Mouse (Mus musculus): ENCODE measurements around the gene Cflar.
"Not testable (repeated sequence)": the region's sequence is repeated elsewhere in the genome, so short reads cannot be mapped to it uniquely, and the experiment has no call there.

The Cflar gene

GRCm38 (mm10) chr1:58786276-58786675 is 75.0 kb downstream of the Cflar start:
- no peak for DNase-seq

DNA sequence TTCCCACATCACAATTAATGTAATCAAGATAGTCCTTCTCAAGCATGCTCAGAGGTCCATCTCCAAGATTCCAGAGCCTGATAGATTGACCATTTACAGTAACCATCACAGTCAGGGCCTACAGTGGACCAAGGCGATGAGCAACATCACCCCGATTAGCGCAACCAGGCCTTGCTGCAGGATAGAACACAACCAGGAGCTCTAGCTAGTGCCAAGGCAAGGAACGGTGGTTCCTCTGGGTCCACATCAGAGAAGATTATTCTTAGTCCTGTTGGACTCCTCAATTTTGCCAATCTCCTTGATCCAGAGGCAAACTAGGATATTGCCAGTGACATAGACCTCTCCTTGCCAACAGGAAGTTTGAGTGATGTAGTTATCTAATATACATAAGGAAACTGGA is 77.1 kb downstream of the Cflar start:
- no peak for DNase-seq

DNA sequence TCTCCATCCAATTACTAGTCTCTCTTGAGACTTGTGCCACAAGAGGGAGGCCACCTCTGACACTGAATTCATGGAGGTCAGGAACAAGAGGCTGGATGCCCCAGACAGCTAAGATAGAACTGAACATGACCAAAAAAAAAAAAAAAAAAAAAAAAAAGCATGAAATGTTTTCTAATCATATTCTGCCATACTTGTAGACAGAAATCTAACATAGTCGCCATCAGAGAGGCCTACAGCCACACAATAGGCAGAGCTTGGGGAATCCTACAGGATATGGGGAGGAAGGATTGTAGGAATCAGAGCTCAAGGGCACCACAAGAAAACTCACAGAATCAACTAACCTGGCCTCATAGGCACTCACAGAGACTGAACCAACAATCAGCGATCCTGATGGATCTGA is 83.4 kb downstream of the Cflar start:
- no peak for DNase-seq

- DNase-seq: peak; percentile 65
Measured at GRCm38 (mm10) chr1:58795291-58796058, 84.2 kb downstream of the Cflar start, which contains the start of gene Casp8. Gene Casp8, plus strand, starts transcription at chr1:58795374.

DNA sequence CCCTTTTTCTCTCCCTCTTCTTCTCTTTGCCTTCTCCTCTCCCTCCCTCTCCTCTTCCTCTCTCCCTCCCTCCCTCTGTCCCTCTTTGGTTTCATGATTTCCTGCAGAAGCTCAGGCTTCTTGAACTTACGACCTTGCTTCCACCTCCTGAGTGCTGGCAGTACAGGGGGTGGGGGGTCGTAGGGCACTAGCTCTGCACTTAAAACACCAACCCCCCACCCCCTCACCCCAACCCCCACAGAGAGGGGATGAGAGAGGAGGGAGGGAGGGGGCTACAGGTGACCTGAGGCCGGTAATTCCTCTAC is 84.7 kb downstream of the Cflar start:
- no peak for DNase-seq

DNA sequence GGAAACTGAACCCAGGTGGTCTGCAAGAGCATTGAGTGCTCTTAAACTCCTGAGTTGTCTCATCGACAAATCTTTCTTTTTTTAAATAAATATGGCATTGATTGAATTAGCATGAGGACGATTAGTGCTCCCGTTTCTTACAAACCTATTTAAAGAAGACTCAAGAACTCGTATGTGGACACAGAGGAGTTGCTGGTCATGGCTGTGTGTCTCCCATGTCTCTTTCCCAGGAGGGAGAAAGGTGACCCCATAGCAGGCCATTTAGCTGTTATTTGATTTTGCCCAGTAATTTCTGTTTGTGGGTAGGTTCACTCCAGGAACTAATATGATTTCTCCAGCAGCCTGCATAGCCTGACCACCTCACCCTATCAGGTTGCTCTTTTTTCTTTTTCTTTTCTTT is 85.5 kb downstream of the Cflar start:
- no peak for DNase-seq

GRCm38 (mm10) chr1:58797370-58797769 is 86.1 kb downstream of the Cflar start:
- no peak for DNase-seq

DNA sequence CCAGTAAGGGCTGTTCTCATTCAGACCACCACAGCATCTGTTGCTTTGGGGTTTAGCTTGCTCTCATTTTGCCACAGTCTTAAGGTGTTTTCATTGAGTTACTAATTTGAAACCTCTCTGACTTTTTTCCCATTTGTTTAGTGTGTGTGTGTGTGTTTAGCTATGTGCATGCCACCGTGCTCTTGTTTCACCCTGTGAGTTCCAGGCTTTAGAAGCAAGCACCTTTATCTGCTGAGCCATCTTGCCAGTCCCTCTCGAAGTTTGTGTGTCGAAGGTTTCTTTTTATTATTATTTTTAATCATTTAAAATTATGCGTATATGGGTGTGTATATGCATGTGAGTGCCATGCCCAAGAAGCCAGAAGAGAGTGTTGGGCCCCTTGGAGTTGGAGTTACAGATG is 87.6 kb downstream of the Cflar start:
- no peak for DNase-seq

GRCm38 (mm10) chr1:58800644-58801043 is 89.3 kb downstream of the Cflar start:
- not testable (repeated sequence) for DNase-seq

DNA sequence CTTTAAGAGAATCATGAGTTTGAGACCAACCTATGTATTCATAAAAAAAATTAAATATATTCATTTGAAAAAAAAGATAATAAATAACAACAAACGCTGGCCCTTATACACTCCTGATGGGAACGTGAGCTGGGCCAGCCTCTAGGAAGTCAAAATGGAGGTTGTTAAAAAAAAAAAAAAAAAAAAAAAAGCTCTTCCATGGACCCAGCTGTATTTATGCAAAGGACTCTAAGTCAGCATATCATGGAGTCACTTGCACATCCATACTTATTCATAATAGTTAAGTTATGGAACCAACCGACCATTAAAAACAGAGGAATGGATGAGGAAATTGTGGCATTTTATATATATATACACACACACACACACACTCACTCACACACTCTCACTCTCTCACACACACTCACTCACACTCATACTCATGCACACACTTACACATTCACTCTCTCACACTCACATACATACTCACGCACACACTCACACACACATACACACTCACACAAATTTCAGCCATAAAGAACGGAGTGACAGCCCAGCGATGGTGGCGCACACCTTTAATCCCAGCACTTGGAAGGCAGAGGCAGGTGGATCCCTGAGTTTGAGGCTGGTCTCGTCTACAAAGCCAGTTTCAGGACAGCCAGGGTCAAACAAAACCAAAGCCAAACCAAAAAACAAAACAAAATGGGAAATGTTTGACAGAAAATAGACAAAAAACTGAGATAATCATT is 90.4 kb downstream of the Cflar start:
- DNase-seq: no peak

DNA sequence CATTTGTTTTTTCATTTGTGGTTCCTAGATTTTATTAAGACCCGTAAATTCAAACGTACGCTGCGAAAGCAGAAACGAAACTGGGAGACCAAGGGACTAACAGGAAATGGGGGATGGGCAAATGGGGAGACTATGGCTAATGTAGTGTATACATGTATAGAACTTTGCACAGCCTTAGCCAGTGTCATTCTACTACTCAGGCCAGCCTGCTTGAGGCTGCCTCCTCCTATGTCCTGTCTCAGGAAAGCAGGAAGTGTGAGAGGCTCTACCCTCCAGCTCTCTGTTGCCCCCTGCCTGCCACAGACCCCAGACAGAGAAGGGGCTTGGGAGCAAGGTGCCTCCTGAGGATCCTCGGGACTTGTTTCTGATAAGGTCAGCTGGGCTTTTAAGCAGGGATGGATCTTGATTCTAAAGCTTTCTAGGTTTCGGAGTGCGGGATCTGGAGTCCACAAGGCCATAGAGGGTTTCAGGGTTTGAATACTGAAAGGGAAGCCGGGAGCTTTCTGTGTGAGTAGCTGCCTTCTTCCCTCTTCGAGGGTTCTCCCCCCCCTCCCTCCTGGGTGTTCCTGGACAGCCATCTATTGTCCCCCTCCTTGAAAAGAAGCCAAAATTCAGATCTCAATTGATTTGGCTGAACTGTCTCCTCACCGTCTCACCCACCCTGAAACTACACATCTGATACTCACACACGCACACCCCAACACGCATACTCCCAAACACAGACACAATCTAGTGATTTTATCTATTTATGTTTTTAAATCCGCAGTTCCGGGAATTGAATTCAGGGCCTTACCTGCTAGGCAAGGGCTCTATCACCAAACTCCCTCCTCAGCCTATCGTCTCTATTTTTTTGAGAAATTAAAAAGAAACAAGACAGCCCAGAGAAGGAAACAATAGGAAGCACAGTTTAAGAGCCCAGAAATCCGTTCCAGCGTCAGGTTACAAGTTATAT is 91.3 kb downstream of the Cflar start:
- peak; percentile 74 for DNase-seq

DNA sequence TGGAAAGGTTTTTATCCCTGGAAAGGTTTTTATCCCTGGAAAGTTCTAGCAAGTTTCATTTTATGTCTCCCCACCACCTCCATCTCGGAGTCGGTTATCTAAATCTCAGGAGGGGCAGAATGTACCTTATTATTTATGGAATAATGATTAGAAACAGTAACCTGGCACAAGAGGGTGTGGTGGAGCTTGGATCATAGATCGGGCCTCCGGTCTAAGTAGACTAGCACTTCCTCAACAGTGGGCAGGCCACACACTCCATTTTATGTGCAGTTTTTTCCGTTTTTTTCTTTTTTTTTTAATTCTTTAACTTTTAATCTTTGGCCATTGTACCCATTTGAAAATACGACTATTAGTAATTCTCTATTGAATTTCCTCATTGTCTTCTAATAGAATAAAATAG is 92.2 kb downstream of the Cflar start:
- DNase-seq: no peak

DNA sequence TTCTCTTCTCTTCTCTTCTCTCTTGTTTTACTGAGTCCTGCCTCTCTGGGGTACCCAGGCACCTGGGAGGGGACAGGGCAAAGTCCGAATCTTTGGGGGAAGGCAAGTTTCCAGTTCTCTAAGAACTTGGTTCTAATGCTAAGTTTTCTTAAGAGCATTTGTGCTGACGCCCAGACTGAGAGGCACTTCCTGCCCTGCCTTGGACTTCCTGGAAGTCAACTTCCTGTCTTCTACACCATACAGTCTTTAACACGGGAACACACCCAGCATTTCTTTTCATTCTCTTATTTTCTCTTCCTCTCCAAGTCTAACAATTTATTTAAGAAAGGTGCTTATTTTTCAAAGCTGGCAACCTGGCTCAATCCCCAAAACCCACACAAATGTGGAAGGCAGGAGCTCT is 95.3 kb downstream of the Cflar start:
- DNase-seq: no peak

All from lung, postnatal 14 days (tissue).